Mouse (Mus musculus) B cell, adult 2 months (primary cell): ENCODE data around the gene Wdr45.
"Not testable (repeated sequence)": the region's sequence is repeated elsewhere in the genome, so short reads cannot be mapped to it uniquely, and the experiment has no call there.

Source experiments
- DNase-seq, 2 experiments: peaks; one replicate each; pipeline ENCODE4 v3.0.0; 2022

The Wdr45 gene

GRCm38 (mm10) chrX:7714135-7714899, at the start of gene Wdr45:
Gene Wdr45, plus strand, starts transcription at chrX:7714333.
- DNase-seq = peak; percentile 84 to 88

- DNase-seq = no peak
Observed at GRCm38 (mm10) chrX:7664791-7665190, 49.3 kb upstream of the Wdr45 start.

- no peak for DNase-seq
Observed at GRCm38 (mm10) chrX:7665739-7666502, 48.2 kb upstream of the Wdr45 start.

- DNase-seq = peak; percentile 65
Observed at GRCm38 (mm10) chrX:7670390-7670881, 43.7 kb upstream of the Wdr45 start.

GRCm38 (mm10) chrX:7670921-7671623, 43.1 kb upstream of the Wdr45 start, which contains the start of gene Plp2:
Gene Plp2, minus strand, starts transcription at chrX:7671390.
- peak; percentile 47 to 51 for DNase-seq

GRCm38 (mm10) chrX:7672739-7673138, 41.4 kb upstream of the Wdr45 start:
- DNase-seq = no peak

- DNase-seq = peak; percentile 62 to 70
Observed at GRCm38 (mm10) chrX:7673578-7674281, 40.4 kb upstream of the Wdr45 start.

GRCm38 (mm10) chrX:7674284-7675000, 39.7 kb upstream of the Wdr45 start:
- DNase-seq = peak; percentile 19 to 21

- no peak for DNase-seq
Observed at GRCm38 (mm10) chrX:7675001-7675380, 39.1 kb upstream of the Wdr45 start.

- no peak for DNase-seq
Observed at GRCm38 (mm10) chrX:7678986-7679385, 35.1 kb upstream of the Wdr45 start.

- DNase-seq = peak; percentile 91 to 93
Observed at GRCm38 (mm10) chrX:7679405-7680056, 34.6 kb upstream of the Wdr45 start.

- DNase-seq = no peak
Observed at GRCm38 (mm10) chrX:7680057-7680412, 34.1 kb upstream of the Wdr45 start.

GRCm38 (mm10) chrX:7680864-7681263, 33.3 kb upstream of the Wdr45 start, which contains the start of gene Magix:
Gene Magix, minus strand, starts transcription at chrX:7681251.
- DNase-seq = no peak

- DNase-seq = no peak
Observed at GRCm38 (mm10) chrX:7688321-7688720, 25.8 kb upstream of the Wdr45 start.

GRCm38 (mm10) chrX:7690486-7690885, 23.6 kb upstream of the Wdr45 start:
- no peak for DNase-seq

- peak; percentile 67 to 76 for DNase-seq
Observed at GRCm38 (mm10) chrX:7692862-7693261, 21.3 kb upstream of the Wdr45 start.

- no peak for DNase-seq
Observed at GRCm38 (mm10) chrX:7696520-7696919, 17.6 kb upstream of the Wdr45 start.

- DNase-seq = peak; percentile 76 to 78
Observed at GRCm38 (mm10) chrX:7696954-7697381, 17.2 kb upstream of the Wdr45 start, which contains the start of gene Gpkow. Gene Gpkow, plus strand, starts transcription at chrX:7697131.

GRCm38 (mm10) chrX:7713764-7714134, 384 bp upstream of the Wdr45 start:
- DNase-seq = not testable (repeated sequence)

GRCm38 (mm10) chrX:7716058-7716457, 1.9 kb downstream of the Wdr45 start:
- peak; percentile 20 to 34 for DNase-seq
